Mouse (Mus musculus) intestine, embryonic 16.5 days (tissue): ENCODE results near the gene Dlat. TPM values are rescaled to one million over a fixed set of nuclear protein-coding genes. Genes with fewer than 3 reads are reported as not detected.

Source experiments
- ATAC-seq: fragments of 200-750 bp; cut with Nextera tagmentation; 2 replicates; pipeline ENCODE4 v1.8.0; 2017; ENCODE audit warnings: moderate TSS enrichment, moderate library complexity
- H3K27ac ChIP-seq: fragments of 300-500 bp; sonication (generic); 2 replicates; pipeline ENCODE4 v1.5.1; 2014; ENCODE audit warnings: mild to moderate bottlenecking, low read length
- H3K27me3 ChIP-seq: fragments of 300-500 bp; sonication (generic); replicated peaks from 2 replicates; pipeline ENCODE4 v1.6.1; 2014; ENCODE audit warnings: low read length, control low read depth, mixed read lengths; ENCODE audit not compliant: control insufficient read depth, insufficient read depth
- H3K36me3 ChIP-seq: fragments of 300-500 bp; sonication (generic); 2 replicates; pipeline ENCODE4 v1.6.1; 2014; ENCODE audit warnings: low read length, control low read depth; ENCODE audit not compliant: control insufficient read depth, insufficient read depth
- H3K4me1 ChIP-seq: fragments of 300-500 bp; sonication (generic); 2 replicates; pipeline ENCODE4 v1.6.1; 2014; ENCODE audit warnings: low read length, control low read depth, mixed read lengths; ENCODE audit not compliant: control insufficient read depth, insufficient read depth
- H3K4me2 ChIP-seq: fragments of 300-500 bp; sonication (generic); 2 replicates; pipeline ENCODE4 v1.6.1; 2014; ENCODE audit warnings: low read depth, low read length, control low read depth
- H3K4me3 ChIP-seq: fragments of 300-500 bp; sonication (generic); 2 replicates; pipeline ENCODE4 v1.5.1; 2014; ENCODE audit warnings: mild to moderate bottlenecking, low read length
- H3K9ac ChIP-seq: fragments of 300-500 bp; sonication (generic); 2 replicates; pipeline ENCODE4 v1.6.1; 2014; ENCODE audit warnings: low read depth, low read length
- H3K9me3 ChIP-seq: fragments of 300-500 bp; sonication (generic); 2 replicates; pipeline ENCODE4 v1.6.1; 2016; ENCODE audit warnings: low read length, control low read depth; ENCODE audit not compliant: control insufficient read depth
- WGBS: fragments of 180-500 bp; shearing (Covaris S2); extraction: QIAGEN DNeasy Blood & Tissue Kit; methylation state at CpG from one replicate; pipeline ENCODE4 v1.1.7; 2014; 5-methylcytosine and 5-hydroxymethylcytosine counted together
- polyA plus RNA-seq: library from polyadenylated mRNA; unstranded; fragments of >200 nt; fragmentation: Nextera tagmentation; extraction: Ambion mirVana; gene quantifications from 2 replicates; pipeline ENCODE4 v1.2.1, GENCODE M21; 2015

Dlat gene
- polyA plus RNA-seq, 1 experiment from 2014 or later: 61.0 TPM

DNA sequence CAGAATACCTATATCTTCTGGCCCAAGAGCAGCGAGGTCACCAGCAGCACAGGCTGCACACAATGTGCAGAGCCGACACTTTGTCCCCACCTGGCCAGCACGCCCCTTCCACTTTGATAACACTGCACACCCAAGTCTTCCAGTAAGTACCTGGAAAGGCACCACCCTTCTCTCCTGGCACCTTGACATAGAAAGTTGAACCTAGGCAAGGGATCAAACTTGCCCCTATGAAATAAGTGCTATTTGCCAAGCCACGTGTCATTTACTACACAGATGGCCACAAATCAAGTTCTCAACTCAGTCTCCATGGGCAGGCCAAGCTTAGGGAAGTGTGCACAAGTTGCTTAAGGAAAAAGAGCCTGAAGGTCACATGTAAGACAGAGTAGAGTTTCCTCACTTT is 72.6 kb downstream of the Dlat start:
- Histone ChIP-seq H3K9me3 (no peaks in the 10 kb centered on the region), H3K27ac (peak overlapping the region; percentile 69), H3K27me3 (no peaks in the 10 kb centered on the region), H3K4me2 (no peak overlapping the region), H3K4me3 (no peak overlapping the region), H3K36me3 (no peaks in the 10 kb centered on the region), H3K4me1 (no peaks in the 10 kb centered on the region; the same call in 1 of the 2 replicates), H3K9ac (no peak overlapping the region)
- ATAC-seq: peak; percentile 91
- WGBS: 59% methylated on average over 4 of the region's 4 CpGs

DNA sequence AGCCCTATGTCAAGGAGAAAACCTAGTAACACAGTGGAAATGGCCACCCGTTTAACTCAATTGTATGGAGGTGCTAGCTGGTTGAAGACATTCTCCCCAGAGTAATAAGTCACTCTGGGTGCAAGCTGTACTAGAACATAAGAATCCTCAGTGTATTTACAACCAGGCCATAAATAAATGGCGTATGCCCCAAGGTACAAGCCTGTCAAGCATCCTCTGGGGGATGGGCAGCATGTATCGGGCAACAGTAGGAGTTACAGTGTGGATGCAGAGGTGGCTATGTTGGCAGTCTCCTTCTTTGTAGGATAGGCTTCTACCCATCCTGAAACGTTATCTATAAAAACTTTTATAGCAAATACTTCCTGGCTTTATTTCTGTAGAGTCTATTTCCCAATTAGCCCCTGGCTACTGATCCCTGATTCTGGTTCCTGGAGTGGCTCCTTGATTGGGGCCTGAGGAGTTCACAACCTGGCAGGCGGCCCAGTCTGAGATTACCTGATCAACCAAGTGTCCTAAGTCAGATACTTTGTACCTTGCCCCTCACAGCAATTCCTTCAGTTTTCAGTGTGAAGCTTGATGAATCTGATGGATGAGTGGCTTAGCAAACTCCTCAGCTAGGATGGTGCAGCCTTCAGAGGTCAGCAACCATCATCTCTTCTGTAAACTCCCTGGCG is 74.3 kb downstream of the Dlat start:
- peak; percentile 72 for ATAC-seq

More for the DNA sequence above, 74.3 kb downstream of the Dlat start:
- Histone ChIP-seq H3K4me3 (no peak overlapping the region), H3K4me1 (no peaks in the 10 kb centered on the region; the same call in 1 of the 2 replicates), H3K27me3 (no peaks in the 10 kb centered on the region), H3K9ac (no peak overlapping the region), H3K27ac (peak overlapping the region; percentile 62), H3K36me3 (no peaks in the 10 kb centered on the region), H3K9me3 (no peaks in the 10 kb centered on the region), H3K4me2 (no peak overlapping the region)
- 72% methylated on average over 6 of the region's 6 CpGs for WGBS

Other genes starting within 250 kb of the Dlat start
- gene Plet1, start 165.3 kb downstream of the Dlat start, polyA plus RNA-seq: 1.2 and 1.3 TPM in 2 replicates
- 106 and 107 TPM in 2 replicates for gene Pts, start 131.1 kb downstream of the Dlat start, polyA plus RNA-seq
- 23.3 and 35.5 TPM in 2 replicates for gene Il18, start 105.0 kb downstream of the Dlat start, polyA plus RNA-seq
- gene Bco2, start 104.6 kb downstream of the Dlat start, polyA plus RNA-seq: 7.6 and 10.4 TPM in 2 replicates
- gene Tex12, start 98.5 kb downstream of the Dlat start, polyA plus RNA-seq: 0.23 TPM in 1 of 2 replicates, not detected in the other
- 686 and 728 TPM in 2 replicates for gene Sdhd, start 56.0 kb downstream of the Dlat start, polyA plus RNA-seq
- 296 and 314 TPM in 2 replicates for gene Timm8b, start 55.9 kb downstream of the Dlat start, polyA plus RNA-seq
- 2.2 and 2.4 TPM in 2 replicates for gene Pih1d2, start 42.5 kb downstream of the Dlat start, polyA plus RNA-seq
- 13.8 and 17.1 TPM in 2 replicates for gene Nkapd1, start 42.3 kb downstream of the Dlat start, polyA plus RNA-seq
- 4.8 TPM in 2 replicates for gene Dixdc1, start 79.7 kb upstream of the Dlat start, polyA plus RNA-seq
- 21.3 and 23.5 TPM in 2 replicates for gene 2310030G06Rik, start 86.8 kb upstream of the Dlat start, polyA plus RNA-seq
- 62.8 and 63.6 TPM in 2 replicates for gene Cryab, start 91.5 kb upstream of the Dlat start, polyA plus RNA-seq
- 5.0 TPM in 2 replicates for gene Hspb2, start 92.6 kb upstream of the Dlat start, polyA plus RNA-seq
- gene Fdxacb1, start 108.5 kb upstream of the Dlat start, polyA plus RNA-seq: 12.6 and 13.0 TPM in 2 replicates
- 39.1 and 42.9 TPM in 2 replicates for gene Alg9, start 115.2 kb upstream of the Dlat start, polyA plus RNA-seq
- gene 1110032A03Rik, start 115.7 kb upstream of the Dlat start, polyA plus RNA-seq: 28.9 and 33.0 TPM in 2 replicates
- 58.5 and 63.9 TPM in 2 replicates for gene Ppp2r1b, start 185.5 kb upstream of the Dlat start, polyA plus RNA-seq